Mouse (Mus musculus) forebrain, embryonic 13.5 days (tissue): ENCODE measurements around the gene Adprh. TPM values are rescaled to one million over a fixed set of nuclear protein-coding genes. Genes with fewer than 3 reads are reported as not detected.

ENCODE experiments used
- ATAC-seq: fragments of 200-750 bp; cut with Nextera tagmentation; 2 replicates; pipeline ENCODE4 v1.8.0; 2017
- H3K27ac ChIP-seq: fragments of 300-500 bp; sonication (generic); 2 replicates; pipeline ENCODE4 v1.5.1; 2015; ENCODE audit warnings: inconsistent platforms, mild to moderate bottlenecking, moderate library complexity
- H3K27me3 ChIP-seq: fragments of 300-500 bp; sonication (generic); 2 replicates; pipeline ENCODE4 v1.6.1; 2015; ENCODE audit warnings: mild to moderate bottlenecking, inconsistent platforms
- H3K36me3 ChIP-seq: fragments of 300-500 bp; sonication (generic); 2 replicates; pipeline ENCODE4 v1.6.1; 2015; ENCODE audit warnings: mild to moderate bottlenecking, inconsistent platforms; ENCODE audit not compliant: poor library complexity, severe bottlenecking
- H3K4me1 ChIP-seq: fragments of 300-500 bp; sonication (generic); 2 replicates; pipeline ENCODE4 v1.6.1; 2015; ENCODE audit warnings: inconsistent platforms
- H3K4me2 ChIP-seq: fragments of 300-500 bp; sonication (generic); 2 replicates; pipeline ENCODE4 v1.6.1; 2015; ENCODE audit warnings: inconsistent platforms, mild to moderate bottlenecking, moderate library complexity
- H3K4me3 ChIP-seq: fragments of 300-500 bp; sonication (generic); 2 replicates; pipeline ENCODE4 v1.5.1; 2015; ENCODE audit warnings: mild to moderate bottlenecking, inconsistent platforms
- H3K9ac ChIP-seq: fragments of 300-500 bp; sonication (generic); 2 replicates; pipeline ENCODE4 v1.6.1; 2015; ENCODE audit warnings: mild to moderate bottlenecking, inconsistent platforms
- H3K9me3 ChIP-seq: fragments of 300-500 bp; sonication (generic); replicated peaks from 2 replicates; pipeline ENCODE4 v1.6.1; 2016; ENCODE audit warnings: inconsistent platforms
- WGBS: fragments of 180-500 bp; shearing (Covaris S2); methylation state at CpG from one replicate; pipeline ENCODE4 v1.1.7; 2015; 5-methylcytosine and 5-hydroxymethylcytosine counted together
- polyA plus RNA-seq: library from polyadenylated mRNA; unstranded; fragments of >200 nt; fragmentation: Nextera tagmentation; extraction: Ambion mirVana; gene quantifications from 2 replicates; pipeline ENCODE4 v1.2.1, GENCODE M21; 2015

Adprh gene
- polyA plus RNA-seq, 1 experiment from 2014 or later, result 145 TPM

- Histone ChIP-seq H3K27me3 (no peaks in the 10 kb centered on the region), H3K27ac (no peak overlapping the region), H3K9ac (no peak overlapping the region), H3K36me3 (no peaks in the 10 kb centered on the region), H3K4me2 (no peak overlapping the region), H3K4me1 (no peaks in the 10 kb centered on the region), H3K4me3 (no peak overlapping the region), H3K9me3 (no peaks in the 10 kb centered on the region)
- WGBS, result 92% methylated on average over 7 of the region's 7 CpGs
- ATAC-seq, result no peak
Observed at GRCm38 (mm10) chr16:38462161-38462560, 9.7 kb upstream of the Adprh start.

- no peak for ATAC-seq
Observed at GRCm38 (mm10) chr16:38461749-38462148, 9.2 kb upstream of the Adprh start.

GRCm38 (mm10) chr16:38459990-38460389 is 7.5 kb upstream of the Adprh start:
- no peaks in the 10 kb centered on the region for H3K27me3 ChIP-seq
- no peaks in the 10 kb centered on the region for H3K9me3 ChIP-seq
- no peak overlapping the region for H3K4me3 ChIP-seq
- no peak overlapping the region for H3K9ac ChIP-seq
- H3K36me3 ChIP-seq, result no peaks in the 10 kb centered on the region
- H3K27ac ChIP-seq, result no peak overlapping the region
- 94% methylated on average over 4 of the region's 4 CpGs for WGBS
- H3K4me2 ChIP-seq, result no peak overlapping the region
- no peak for ATAC-seq
- H3K4me1 ChIP-seq, result no peaks in the 10 kb centered on the region

More at GRCm38 (mm10) chr16:38461749-38462148, 9.2 kb upstream of the Adprh start:
- no peaks in the 10 kb centered on the region for H3K9me3 ChIP-seq
- H3K4me3 ChIP-seq, result no peak overlapping the region
- H3K36me3 ChIP-seq, result no peaks in the 10 kb centered on the region
- no peak overlapping the region for H3K4me2 ChIP-seq
- 84% methylated on average over 8 of the region's 8 CpGs for WGBS
- no peaks in the 10 kb centered on the region for H3K4me1 ChIP-seq
- no peak overlapping the region for H3K9ac ChIP-seq
- no peaks in the 10 kb centered on the region for H3K27me3 ChIP-seq
- H3K27ac ChIP-seq, result no peak overlapping the region

- Histone ChIP-seq H3K9ac (no peak overlapping the region), H3K9me3 (no peaks in the 10 kb centered on the region), H3K27ac (no peak overlapping the region), H3K4me1 (no peaks in the 10 kb centered on the region), H3K27me3 (no peaks in the 10 kb centered on the region), H3K4me3 (no peak overlapping the region), H3K4me2 (no peak overlapping the region), H3K36me3 (no peaks in the 10 kb centered on the region)
- ATAC-seq, result no peak
- 78% methylated on average over 6 of the region's 6 CpGs for WGBS
Observed at GRCm38 (mm10) chr16:38458600-38459280, 6.2 kb upstream of the Adprh start.

- 67% methylated on average over 11 of the region's 11 CpGs for WGBS
Observed at GRCm38 (mm10) chr16:38456812-38457567, 4.5 kb upstream of the Adprh start.

GRCm38 (mm10) chr16:38455511-38456418 is 3.3 kb upstream of the Adprh start, which contains the start of gene Cd80:
Gene Cd80 (plus strand): TSS chr16:38455561.
- 71% methylated on average over 17 of the region's 17 CpGs for WGBS
- H3K4me2 ChIP-seq, result no peak within 1 kb of the TSS
- no peaks in the 10 kb centered on the region for H3K27me3 ChIP-seq
- no peaks in the 10 kb centered on the region for H3K9me3 ChIP-seq
- H3K27ac ChIP-seq, result no peak within 1 kb of the TSS
- peaks cover 14% of the 10 kb centered on the region for H3K4me1 ChIP-seq
- ATAC-seq, result no peak
- H3K36me3 ChIP-seq, result no peaks in the 10 kb centered on the region; the same call in 1 of the 2 replicates
- no peak within 1 kb of the TSS for H3K4me3 ChIP-seq
- no peak within 1 kb of the TSS for H3K9ac ChIP-seq

More at GRCm38 (mm10) chr16:38456812-38457567, 4.5 kb upstream of the Adprh start:
- Histone ChIP-seq H3K9me3 (no peaks in the 10 kb centered on the region), H3K27me3 (no peaks in the 10 kb centered on the region), H3K9ac (no peak overlapping the region), H3K27ac (no peak overlapping the region), H3K36me3 (no peaks in the 10 kb centered on the region), H3K4me2 (no peak overlapping the region), H3K4me3 (no peak overlapping the region), H3K4me1 (peaks cover 4% of the 10 kb centered on the region; the same call in 1 of the 2 replicates)
- no peak for ATAC-seq

GRCm38 (mm10) chr16:38454533-38455254 is 2.2 kb upstream of the Adprh start:
- Histone ChIP-seq H3K4me2 (no peak overlapping the region), H3K9me3 (no peaks in the 10 kb centered on the region), H3K4me1 (peaks cover 19% of the 10 kb centered on the region), H3K9ac (no peak overlapping the region), H3K4me3 (no peak overlapping the region), H3K27me3 (no peaks in the 10 kb centered on the region), H3K27ac (no peak overlapping the region), H3K36me3 (peaks cover 10% of the 10 kb centered on the region)
- ATAC-seq, result no peak
- WGBS, result 83% methylated on average over 11 of the region's 11 CpGs

- no peak for ATAC-seq
- peaks cover 19% of the 10 kb centered on the region for H3K4me1 ChIP-seq
- no peak overlapping the region for H3K9ac ChIP-seq
- H3K27me3 ChIP-seq, result no peaks in the 10 kb centered on the region
- WGBS, result 91% methylated on average over 4 of the region's 4 CpGs
- peaks cover 16% of the 10 kb centered on the region for H3K36me3 ChIP-seq
- no peaks in the 10 kb centered on the region for H3K9me3 ChIP-seq
- no peak overlapping the region for H3K4me2 ChIP-seq
- H3K27ac ChIP-seq, result no peak overlapping the region
- H3K4me3 ChIP-seq, result no peak overlapping the region
Observed at GRCm38 (mm10) chr16:38453952-38454351, 1.4 kb upstream of the Adprh start.

- peak overlapping the region; percentile 66 for H3K4me2 ChIP-seq
- WGBS, result 32% methylated on average over 3 of the region's 3 CpGs
- peaks cover 24% of the 10 kb centered on the region for H3K36me3 ChIP-seq
- H3K4me3 ChIP-seq, result peak overlapping the region; percentile 81
- H3K9me3 ChIP-seq, result no peaks in the 10 kb centered on the region
- ATAC-seq, result no peak
- H3K4me1 ChIP-seq, result peaks cover 19% of the 10 kb centered on the region
- peak overlapping the region; percentile 96 for H3K9ac ChIP-seq
- H3K27ac ChIP-seq, result no peak overlapping the region
- no peaks in the 10 kb centered on the region for H3K27me3 ChIP-seq
Observed at GRCm38 (mm10) chr16:38453203-38453553, 675 bp upstream of the Adprh start.

- Histone ChIP-seq H3K27ac (peak overlapping the region; percentile 83; the same call in 1 of the 2 replicates), H3K4me2 (peak overlapping the region; percentile 66), H3K9me3 (no peaks in the 10 kb centered on the region), H3K4me3 (peak overlapping the region; percentile 81), H3K4me1 (peaks cover 19% of the 10 kb centered on the region), H3K36me3 (peaks cover 40% of the 10 kb centered on the region), H3K27me3 (no peaks in the 10 kb centered on the region), H3K9ac (peak overlapping the region; percentile 96)
- ATAC-seq, result no peak
- WGBS, result 44% methylated on average over 12 of the region's 12 CpGs
Observed at GRCm38 (mm10) chr16:38451421-38452205, 890 bp downstream of the Adprh start.

- no peak for ATAC-seq
- 91% methylated on average over 7 of the region's 7 CpGs for WGBS
Observed at GRCm38 (mm10) chr16:38450707-38451106, 1.8 kb downstream of the Adprh start.

More at GRCm38 (mm10) chr16:38450707-38451106, 1.8 kb downstream of the Adprh start:
- Histone ChIP-seq H3K4me2 (no peak overlapping the region; the same call in 1 of the 2 replicates), H3K4me1 (peaks cover 19% of the 10 kb centered on the region), H3K9me3 (no peaks in the 10 kb centered on the region), H3K27ac (no peak overlapping the region), H3K4me3 (no peak overlapping the region), H3K27me3 (no peaks in the 10 kb centered on the region), H3K9ac (no peak overlapping the region), H3K36me3 (peaks cover 49% of the 10 kb centered on the region)
